Mouse (Mus musculus): ENCODE data around the gene Xk.
"Not testable (repeated sequence)": the region's sequence is repeated elsewhere in the genome, so short reads cannot be mapped to it uniquely, and the experiment has no call there.

Xk gene

GRCm38 (mm10) chrX:9316457-9316856 lies 43.9 kb downstream of the Xk start:
- not testable (repeated sequence) for DNase-seq (ENCODE audit: low spot score in 2 of 2)

GRCm38 (mm10) chrX:9327954-9328353 lies 55.4 kb downstream of the Xk start:
- DNase-seq (ENCODE audit: low spot score in 2 of 2): not testable (repeated sequence)

- DNase-seq (ENCODE audit: low spot score in 2 of 2): not testable (repeated sequence)
Observed at GRCm38 (mm10) chrX:9332366-9332962, 59.9 kb downstream of the Xk start.

GRCm38 (mm10) chrX:9333035-9333434 lies 60.5 kb downstream of the Xk start:
- peak in 1 of 2 experiments; percentile 44 for DNase-seq (ENCODE audit: low spot score in 2 of 2)

- DNase-seq (ENCODE audit: low spot score in 2 of 2): not testable (repeated sequence)
Observed at GRCm38 (mm10) chrX:9334996-9335395, 62.4 kb downstream of the Xk start.

GRCm38 (mm10) chrX:9350327-9350726 lies 77.8 kb downstream of the Xk start, which contains the start of gene H2al1k:
Gene H2al1k, plus strand, starts transcription at chrX:9350627.
- DNase-seq (ENCODE audit: low spot score in 2 of 2): not testable (repeated sequence)

Data from heart, adult 9 months (tissue).